Mouse (Mus musculus) regulatory T cell (primary cell): Measurements from ENCODE around the gene Syk.

Experiments
- in situ Hi-C: fragments of 300-600 bp; cut with MboI, MseI; formaldehyde crosslinking; loops from one replicate; pipeline ENCODE4 v1.15.1; 2025; ENCODE audit warnings: high pct_unique_total_duplicates

Gene Syk

GRCm38 (mm10) chr13:52566777-52567176, 16.2 kb upstream of the Syk start:
- in situ Hi-C loops, result no loop called here

GRCm38 (mm10) chr13:52569194-52569769, 13.7 kb upstream of the Syk start:
- in situ Hi-C loops, result no loop called here

DNA sequence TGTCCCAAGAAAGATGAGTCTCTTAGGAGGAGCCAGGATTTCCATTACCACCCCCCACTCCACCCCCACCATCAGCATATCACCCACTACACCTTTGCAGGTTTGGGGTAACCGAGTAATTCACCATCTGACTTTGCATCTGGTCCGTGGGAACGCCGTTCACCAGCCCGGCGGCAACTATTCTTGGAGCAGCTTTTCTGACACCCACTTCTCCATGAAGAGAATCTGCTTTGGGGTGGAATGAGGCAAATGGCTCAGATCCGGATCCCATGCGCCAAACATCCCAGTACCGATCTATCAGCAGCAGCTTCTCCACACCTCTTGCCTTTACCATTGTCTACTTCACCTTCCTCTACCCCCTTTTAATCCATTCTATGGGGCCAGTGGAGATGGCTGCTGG, 12.7 kb upstream of the Syk start:
- in situ Hi-C loops, result no loop called here

- in situ Hi-C loops, result no loop called here
Observed at GRCm38 (mm10) chr13:52571591-52572384, 11.2 kb upstream of the Syk start.

DNA sequence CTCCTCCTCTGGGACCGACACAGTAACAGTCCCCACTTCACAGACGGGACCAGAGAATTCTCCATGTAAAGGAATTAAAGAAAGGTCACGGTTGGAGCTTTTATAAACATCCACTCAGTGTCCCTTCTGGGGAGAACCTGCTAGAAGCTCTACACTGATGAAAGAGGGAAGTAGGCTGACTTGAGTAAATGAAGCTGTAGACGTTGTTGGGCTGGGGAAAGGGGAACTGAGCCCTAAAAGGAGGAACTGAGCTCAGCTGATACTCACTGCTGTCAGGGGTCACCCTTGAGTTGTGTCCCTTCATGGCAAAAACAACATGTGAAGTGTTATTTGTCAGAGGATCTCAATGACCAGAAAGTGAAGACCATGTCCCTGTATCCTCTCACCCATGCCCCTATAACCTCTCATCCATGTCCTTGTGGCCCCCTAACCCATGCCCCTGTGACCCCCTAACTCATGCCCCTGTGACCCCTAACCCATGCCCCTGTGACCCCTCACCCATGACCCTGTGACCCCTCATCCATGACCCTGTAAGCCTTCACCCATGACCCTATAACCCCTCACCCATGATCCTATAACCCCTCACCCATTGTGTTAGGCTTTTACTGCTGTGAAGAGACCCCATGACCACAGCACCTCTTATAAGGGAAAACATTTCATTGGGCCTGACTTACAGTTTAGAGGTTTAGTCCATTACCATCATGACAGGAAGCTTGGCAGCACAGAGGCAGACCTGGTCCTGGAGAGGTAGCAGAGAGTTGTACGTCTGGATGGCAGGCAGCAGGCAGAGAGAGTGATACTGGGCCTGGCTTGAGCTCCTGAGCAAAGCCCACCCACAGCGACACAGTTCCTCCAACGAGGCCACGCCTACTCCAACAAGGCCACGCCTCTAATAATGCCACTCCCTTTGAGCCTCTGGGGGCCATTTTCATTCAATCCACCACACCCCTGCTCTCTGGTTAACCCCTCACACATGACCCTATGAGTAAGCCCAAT, 10.2 kb upstream of the Syk start:
- in situ Hi-C loops, result no loop called here

DNA sequence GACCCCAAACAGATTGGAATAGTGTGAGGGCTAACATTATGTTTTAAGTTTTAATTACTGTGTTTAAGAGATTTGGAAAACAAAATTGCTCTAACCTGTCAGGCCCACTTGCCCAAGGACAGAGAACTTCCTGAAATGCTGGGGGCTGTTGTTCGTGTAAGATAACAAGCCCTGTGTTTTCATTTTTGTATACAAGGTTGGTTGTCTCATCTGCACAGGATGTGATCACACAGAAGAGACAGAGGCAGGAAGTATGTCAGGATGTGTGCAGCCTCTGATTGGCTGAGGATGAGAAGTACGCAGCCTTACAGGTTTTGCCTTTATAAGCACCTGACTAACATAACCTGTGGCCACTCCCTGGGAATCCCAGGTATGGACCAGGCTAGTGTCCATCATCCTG, 8.7 kb upstream of the Syk start:
- in situ Hi-C loops, result no loop called here

DNA sequence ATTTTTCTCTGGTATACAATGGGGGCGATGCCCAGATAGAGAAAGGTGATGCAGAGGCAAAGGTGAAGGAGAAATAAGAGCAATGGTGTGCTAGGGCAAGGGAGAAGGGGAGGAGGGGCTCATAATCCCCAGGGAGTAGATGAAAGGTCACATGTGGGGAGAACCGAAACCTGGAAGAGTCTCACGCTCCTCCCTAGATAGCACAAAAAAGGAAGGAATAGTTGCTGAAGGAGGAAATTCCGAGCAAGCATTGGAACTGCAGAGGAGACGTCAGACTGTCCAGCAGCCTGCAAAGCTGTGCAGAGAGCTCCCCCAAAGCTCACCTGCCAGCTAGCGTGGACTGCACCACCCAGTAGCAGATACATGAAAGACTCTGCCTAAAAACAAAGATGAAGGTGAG, 7.5 kb upstream of the Syk start:
- in situ Hi-C loops, result no loop called here

GRCm38 (mm10) chr13:52576021-52576614, 6.9 kb upstream of the Syk start:
- in situ Hi-C loops, result no loop called here

GRCm38 (mm10) chr13:52576841-52577240, 6.1 kb upstream of the Syk start:
- in situ Hi-C loops, result no loop called here

GRCm38 (mm10) chr13:52577326-52577920, 5.5 kb upstream of the Syk start:
- in situ Hi-C loops, result no loop called here

GRCm38 (mm10) chr13:52577939-52578338, 5.0 kb upstream of the Syk start:
- in situ Hi-C loops, result no loop called here

DNA sequence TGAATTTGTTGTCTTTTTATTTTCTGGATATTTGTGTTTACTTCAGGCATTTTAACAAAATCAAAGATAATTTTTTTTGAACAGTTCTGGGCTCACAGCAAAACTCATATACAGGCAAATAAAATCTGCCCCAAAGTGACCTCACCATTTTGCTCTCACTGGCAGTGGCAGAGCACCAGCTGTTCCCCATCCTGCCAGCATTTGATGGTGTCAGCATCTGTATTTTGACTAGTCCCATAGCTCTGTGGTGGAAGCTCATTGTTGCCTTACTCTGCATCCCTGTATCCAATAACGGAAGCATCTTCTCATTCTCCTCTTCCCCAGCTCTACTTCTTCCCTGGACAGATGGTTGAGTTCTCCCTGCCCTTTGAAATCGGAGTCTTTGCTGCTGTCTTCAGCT, 4.2 kb upstream of the Syk start:
- in situ Hi-C loops, result no loop called here

GRCm38 (mm10) chr13:52582506-52582877, 481 bp upstream of the Syk start:
- in situ Hi-C loops, result no loop called here

- in situ Hi-C loops, result no loop called here
Observed at GRCm38 (mm10) chr13:52583943-52584562, 1.1 kb downstream of the Syk start.

- in situ Hi-C loops, result no loop called here
Observed at GRCm38 (mm10) chr13:52584654-52585455, 1.9 kb downstream of the Syk start.

DNA sequence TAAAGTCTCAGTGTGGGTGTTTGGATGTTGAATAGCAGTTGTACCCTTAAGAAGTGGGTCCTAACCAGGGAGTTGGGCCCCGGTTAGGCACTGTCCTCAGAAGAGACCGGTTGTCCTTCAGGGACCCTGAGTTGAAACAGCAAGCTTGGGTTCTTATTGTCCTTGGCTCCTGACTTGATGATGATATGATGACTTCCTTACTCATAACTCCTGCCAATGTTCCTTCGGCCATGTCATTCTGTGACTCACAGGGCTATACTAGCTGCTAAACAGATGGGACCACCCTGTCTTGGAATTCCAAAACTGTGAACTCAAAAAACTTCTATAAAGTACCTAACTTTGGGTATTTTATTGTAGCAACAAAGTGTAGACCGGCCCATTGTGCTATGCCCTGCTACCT, 4.8 kb downstream of the Syk start:
- in situ Hi-C loops, result no loop called here

- in situ Hi-C loops, result no loop called here
Observed at GRCm38 (mm10) chr13:52589043-52589442, 6.1 kb downstream of the Syk start.

DNA sequence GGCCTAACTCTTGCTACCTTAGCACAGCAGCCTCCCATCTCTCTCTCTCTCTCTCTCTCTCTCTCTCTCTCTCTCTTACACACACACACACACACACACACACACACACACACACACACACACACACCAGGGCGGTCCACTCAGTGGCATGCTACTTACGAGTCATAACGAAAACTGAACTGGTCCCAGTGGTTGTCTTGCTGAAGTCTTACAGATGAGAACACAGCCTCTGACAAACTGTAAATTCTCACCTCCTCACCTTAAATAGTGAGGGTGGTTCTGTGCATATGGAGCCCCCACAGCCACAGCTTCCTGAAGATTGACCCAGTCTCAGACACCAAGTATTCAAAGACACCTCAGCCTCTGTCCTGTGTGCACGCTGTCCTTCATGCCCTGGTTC, 8.9 kb downstream of the Syk start:
- in situ Hi-C loops, result no loop called here

- in situ Hi-C loops, result no loop called here
Observed at GRCm38 (mm10) chr13:52596692-52597091, 13.7 kb downstream of the Syk start.

- in situ Hi-C loops, result no loop called here
Observed at GRCm38 (mm10) chr13:52597092-52597678, 14.2 kb downstream of the Syk start.
